Mouse (Mus musculus): Measurements from ENCODE around the gene Tnfrsf18.

DNA sequence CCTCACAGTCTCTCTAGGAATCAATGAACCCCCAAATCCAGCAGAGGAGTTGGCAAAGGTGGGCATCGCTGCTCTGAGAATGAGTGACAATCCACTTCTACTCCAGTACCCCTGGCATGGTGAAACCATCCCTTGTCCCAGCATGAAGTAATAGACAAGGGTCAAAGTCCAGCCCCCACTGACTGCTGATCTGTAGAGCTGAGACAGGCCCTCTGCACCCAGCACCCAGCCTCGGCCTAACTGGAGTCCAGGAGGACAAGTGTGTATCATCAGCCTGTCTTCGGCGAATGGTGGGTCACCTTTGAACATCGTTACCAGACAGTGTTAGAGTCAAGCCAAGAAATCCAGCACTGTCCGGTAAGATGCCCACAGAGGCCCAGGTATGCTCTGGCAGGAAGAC is 28.6 kb downstream of the Tnfrsf18 start:
- TF ChIP-seq GATA1 (IDR thresholded peaks at IDR 0.05; ENCODE audit: borderline replicate concordance, low read length) (no peak), FLI1 (IDR thresholded peaks at IDR 0.05; ENCODE audit: low read length) (no peak)

Measured in megakaryocyte, embryonic 14.5 days (primary cell).